Mouse (Mus musculus): ENCODE data around the gene Ei24.
A peak's percentile ranks its signal among the peaks of the same experiment; 100 is the strongest.

Gene Ei24

GRCm38 (mm10) chr9:36783921-36784320, 13.3 kb downstream of the Ei24 start:
- DNase-seq: no peak

DNA sequence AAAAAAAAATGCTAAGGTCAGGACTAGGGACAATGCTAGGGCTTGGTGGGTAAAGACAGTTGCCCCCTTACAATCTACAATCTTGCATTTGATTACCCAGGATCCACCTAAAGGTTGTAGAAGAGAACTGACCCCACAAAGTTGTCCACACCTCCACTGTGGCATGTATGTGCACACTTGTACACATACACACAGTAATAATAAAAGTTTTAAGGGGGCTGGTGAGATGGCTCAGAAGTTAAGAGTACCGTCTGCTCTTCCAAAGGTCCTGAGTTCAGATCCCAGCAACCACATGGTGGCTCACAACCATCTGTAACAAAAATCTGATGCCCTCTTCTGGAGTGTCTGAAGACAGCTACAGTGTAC, 28.2 kb downstream of the Ei24 start:
- no peak for DNase-seq

DNA sequence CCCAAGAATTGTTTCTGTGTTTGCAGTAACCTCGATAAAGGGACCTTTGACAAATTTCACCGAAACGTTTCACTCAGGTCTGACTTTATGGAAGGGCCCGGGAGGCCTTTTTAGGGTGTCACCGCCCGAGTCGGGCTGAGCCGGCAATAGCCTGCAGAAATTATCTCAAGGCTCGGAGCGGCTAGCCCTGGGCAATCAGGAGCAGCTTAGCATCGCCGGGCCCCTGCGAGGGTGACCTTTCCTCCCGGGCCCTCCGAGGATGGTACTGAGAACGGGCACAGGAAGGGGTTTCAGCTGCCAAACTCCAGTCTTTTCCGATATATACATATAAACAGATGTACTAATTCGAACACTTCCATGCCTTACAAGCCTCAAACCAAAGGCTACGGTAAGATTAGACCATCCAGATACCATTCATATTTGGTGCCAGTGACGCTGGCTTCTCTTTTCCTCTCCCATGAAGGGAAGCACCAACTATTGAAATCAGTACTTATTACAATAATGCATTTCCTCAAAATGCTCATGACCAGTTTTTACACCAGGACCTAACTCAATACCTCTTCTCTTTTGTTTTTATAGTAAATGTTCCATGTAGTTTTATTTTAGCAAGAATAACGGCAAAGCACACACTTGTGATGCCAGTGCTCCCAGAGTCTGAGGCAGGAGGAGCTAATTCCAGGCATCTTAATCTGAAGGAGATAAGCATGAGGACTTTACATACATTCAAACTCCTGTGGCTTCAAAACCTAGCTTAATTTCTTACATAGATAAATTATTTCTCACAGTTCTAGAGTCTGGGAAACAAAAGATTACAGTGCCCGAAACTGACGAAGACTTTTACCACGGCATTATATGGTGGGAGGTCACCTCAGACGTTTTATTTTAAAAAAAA, 28.8 kb downstream of the Ei24 start:
- DNase-seq: peak; percentile 38

- peak; percentile 100 for DNase-seq
Measured at GRCm38 (mm10) chr9:36767203-36768143, 29.7 kb downstream of the Ei24 start, which contains the start of gene Stt3a. TSS of gene Stt3a (minus strand) at chr9:36767679.

- DNase-seq: no peak
Measured at GRCm38 (mm10) chr9:36764378-36764777, 32.8 kb downstream of the Ei24 start.

Data from lung, adult 18-20 months (tissue).